Mouse (Mus musculus) brain, embryonic 14.5 days (tissue): ENCODE results near the gene Sorcs2. TPM values are rescaled to one million over a fixed set of nuclear protein-coding genes. Genes with fewer than 3 reads are reported as not detected.
"Not testable (repeated sequence)": the region's sequence is repeated elsewhere in the genome, so short reads cannot be mapped to it uniquely, and the experiment has no call there.

Experiments
- DNase-seq: peaks from one replicate; pipeline ENCODE4 v3.0.0-alpha.2; 2011; ENCODE audit warnings: low read depth
- CTCF ChIP-seq: fragments of 200-500 bp; IDR thresholded peaks from 2 replicates; pipeline ENCODE4 v1.5.1; 2012; ENCODE audit warnings: inconsistent platforms, mild to moderate bottlenecking, moderate library complexity, borderline replicate concordance; ENCODE audit not compliant: insufficient read depth, insufficient read length; ENCODE audit errors: extremely low read depth
- POLR2A ChIP-seq: fragments of 200-500 bp; IDR thresholded peaks from 2 replicates; pipeline ENCODE4 v1.6.1; 2012; ENCODE audit warnings: mild to moderate bottlenecking, inconsistent platforms, borderline replicate concordance; ENCODE audit not compliant: poor library complexity, insufficient read depth, insufficient read length, severe bottlenecking; ENCODE audit errors: extremely low read depth
- polyA plus RNA-seq: library from polyadenylated mRNA; depleted of rRNA; stranded (reverse); fragments of >200 nt; gene quantifications from 2 replicates; pipeline ENCODE4 v1.2.3, GENCODE M21; 2012

The Sorcs2 gene
- polyA plus RNA-seq, 1 experiment = 29.0 TPM

DNA sequence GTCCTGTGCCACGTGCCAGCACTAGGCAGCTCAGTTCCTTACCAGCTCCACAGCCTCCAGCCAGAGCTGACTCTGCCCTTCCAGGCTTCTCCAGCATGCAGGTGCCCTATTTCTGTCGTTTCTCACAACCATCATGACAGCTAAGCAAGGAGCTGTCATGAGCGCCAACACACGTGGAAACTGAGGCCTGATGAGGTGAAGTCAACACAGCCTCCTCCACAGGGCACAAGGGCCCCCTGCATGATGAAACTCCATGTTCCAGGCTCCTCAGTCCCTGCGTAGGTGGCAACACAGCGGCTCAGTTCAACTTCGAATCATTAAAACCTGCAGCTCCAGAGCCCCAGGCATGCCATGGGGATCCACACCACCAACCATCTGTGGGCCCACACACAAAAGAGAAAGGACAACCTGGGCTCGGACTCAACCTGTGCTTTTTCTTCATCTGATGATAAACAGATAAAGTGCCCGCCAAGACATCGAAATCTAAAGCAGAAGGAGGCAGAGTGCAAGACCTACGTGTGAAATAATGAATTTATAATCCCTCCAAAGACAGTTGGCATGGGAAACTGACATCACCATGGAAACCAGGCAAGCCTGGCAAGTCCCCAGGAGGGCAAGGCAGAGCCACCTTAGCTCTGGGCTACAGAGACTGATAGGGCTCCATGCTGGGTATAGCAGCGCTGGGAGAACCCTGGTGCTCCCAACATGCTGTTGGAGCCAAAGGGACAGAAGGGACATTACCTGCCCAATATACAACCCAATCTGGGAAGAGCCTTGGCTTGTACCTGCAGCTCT, 139.4 kb downstream of the Sorcs2 start:
- DNase-seq = peak; percentile 75
- TF ChIP-seq POLR2A (no peak), CTCF (no peak)

DNA sequence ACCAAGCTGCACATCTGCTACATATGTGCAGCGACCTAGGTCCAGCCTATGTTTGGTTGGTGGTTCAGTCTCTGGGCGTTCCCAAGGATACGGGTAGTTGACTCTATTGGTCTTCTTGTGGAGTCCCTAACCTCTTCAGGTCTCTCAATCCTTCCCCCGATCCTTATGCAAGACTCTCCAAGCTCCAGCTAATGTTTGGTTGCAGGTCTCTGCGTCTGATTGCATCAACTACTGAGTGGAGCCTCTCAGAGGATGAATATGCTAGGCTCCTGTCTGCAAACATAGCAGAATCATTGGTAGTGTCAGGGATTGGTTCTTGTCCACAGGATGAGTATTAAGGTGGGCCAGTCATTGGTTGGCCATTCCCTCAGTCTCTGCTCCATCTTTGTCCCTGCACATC, 140.9 kb downstream of the Sorcs2 start:
- no peak for DNase-seq
- TF ChIP-seq CTCF (no peak), POLR2A (no peak)

DNA sequence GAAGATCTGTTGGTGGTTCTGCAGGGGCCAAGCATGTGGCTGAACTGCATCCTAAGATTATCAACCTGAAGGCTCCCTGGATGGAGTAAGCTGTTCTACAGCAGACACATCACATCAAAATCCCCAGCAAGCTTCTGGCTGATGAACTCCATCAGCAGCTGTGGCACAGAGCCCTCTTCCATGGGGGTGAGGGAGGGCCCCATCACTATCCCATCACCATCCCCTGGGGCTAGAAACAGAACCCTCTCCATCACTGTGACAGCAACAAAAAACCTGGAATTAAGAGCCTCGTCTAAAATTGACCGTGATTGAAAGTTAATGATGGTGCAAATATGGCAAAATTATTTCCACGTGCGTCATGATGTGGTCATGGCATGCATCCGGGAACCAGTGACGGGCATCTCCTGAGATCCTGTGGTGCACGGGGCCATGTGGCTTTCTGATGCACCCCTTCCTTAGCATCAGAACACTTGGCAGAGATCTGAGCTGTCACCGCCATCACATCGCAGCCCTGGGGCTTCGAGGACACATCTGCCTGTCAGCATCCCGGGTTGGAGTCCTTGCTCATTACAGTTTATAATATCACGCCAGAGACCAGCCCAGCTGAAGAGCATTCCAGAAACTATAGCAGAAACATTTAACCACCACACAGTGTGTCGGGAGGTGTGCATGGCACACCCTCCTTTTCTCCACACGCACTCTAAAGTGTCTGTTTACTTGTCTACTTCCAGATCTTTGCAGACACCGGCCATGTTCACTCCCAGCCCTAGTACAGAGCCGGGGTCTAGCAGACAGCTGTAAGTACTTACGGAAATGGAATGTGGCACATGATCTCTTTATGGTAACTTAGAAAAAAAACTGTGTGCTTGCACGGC, 143.1 kb downstream of the Sorcs2 start:
- DNase-seq = peak; percentile 31
- no peak for TF ChIP-seq POLR2A
- TF ChIP-seq CTCF = no peak

DNA sequence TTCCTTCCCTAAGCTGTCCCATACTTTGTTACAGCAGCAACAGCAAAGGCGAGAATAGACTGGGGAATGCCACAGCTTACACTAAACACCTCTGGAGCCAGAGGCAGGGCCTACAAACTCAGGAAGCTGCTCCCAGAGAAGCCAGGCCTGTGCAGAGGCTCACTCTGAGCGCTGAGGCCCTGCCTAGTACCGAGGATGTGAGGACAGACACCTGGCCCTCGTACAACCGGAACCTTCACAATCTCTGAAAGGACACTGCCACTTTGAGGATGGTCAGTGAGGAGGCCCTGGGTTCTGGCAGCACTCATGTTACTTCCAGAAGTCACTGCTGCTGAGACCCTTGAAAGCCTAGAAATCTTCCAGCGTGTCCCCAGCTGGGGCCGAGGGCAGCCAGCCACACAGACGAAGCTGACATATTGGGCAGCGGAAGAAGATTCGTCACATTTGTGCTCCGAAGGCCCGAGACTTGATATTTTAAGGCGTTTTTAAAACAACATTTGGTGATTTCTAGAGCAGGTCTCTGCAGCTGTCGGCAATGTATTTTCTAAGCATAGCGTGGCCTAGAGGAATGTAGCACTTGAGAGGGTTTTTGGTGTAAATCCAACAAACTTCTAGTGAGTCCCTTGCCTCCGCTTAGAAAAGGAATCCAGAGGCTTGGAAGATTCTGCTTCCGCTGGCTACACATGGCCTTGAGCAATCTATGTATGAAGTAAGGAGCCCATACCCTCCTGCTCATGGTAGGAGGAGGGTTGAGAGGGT, 145.0 kb downstream of the Sorcs2 start:
- no peak for DNase-seq
- no peak for TF ChIP-seq POLR2A
- TF ChIP-seq CTCF = no peak

DNA sequence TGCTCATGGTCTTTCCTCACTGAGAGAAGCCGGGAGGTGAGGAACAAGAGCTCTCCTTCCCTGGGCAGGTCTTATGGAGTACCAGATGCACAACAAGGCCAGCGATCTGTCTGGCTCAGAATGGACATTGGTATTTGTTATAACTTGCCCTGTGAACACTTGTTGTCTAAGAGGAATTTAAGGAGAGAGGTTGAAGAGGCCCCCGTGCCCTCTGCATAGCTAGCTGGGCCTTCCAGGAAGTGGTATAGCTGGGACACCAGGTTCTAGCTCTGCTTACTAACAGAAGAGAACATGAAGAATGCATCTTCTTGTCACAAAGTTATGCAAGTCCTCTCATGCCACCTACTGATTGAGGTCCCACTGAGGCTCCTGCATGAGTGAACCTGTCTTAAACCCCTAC, 149.9 kb downstream of the Sorcs2 start:
- no peak for TF ChIP-seq POLR2A
- TF ChIP-seq CTCF = no peak
- DNase-seq = no peak

DNA sequence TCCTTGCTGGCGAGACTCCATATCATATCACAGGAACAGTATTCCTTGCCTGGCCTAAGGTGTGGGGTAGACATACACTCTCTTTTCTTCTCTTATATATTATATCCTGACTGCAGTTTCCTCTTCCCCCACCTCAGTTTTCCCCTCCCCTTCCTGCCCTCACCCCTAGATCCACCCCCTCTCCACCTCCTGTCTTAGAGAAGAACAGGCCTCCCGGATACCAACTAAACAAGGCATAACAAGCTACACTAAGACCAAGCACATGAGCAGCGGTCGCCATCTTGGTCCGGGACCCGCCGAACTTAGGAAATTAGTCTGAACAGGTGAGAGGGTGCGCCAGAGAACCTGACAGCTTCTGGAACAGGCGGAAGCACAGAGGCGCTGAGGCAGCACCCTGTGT, 160.4 kb downstream of the Sorcs2 start:
- not testable (repeated sequence) for DNase-seq

DNA sequence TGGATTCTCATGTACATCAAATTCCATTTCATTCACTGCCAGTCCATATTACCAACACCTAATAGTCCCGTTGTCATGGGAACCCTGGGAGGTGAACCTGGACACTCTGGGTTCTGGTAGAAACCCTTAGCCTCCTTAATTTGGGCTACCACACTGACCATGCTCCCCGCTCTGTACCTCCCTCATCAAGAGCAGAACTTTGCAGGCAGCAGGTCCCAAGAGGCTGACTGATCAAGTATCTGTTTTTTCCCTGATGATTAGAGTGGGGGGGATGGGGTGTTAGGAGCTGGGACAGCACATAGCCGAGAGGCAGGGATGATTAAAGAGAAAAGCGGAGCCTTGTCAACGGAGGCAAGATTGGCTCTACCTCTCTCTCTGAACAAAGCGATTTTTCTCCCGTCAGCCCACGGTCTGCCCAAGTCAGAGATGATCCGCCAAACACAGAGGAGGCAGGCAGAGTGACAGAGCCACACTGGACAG, 167.6 kb downstream of the Sorcs2 start:
- DNase-seq = peak; percentile 77

DNA sequence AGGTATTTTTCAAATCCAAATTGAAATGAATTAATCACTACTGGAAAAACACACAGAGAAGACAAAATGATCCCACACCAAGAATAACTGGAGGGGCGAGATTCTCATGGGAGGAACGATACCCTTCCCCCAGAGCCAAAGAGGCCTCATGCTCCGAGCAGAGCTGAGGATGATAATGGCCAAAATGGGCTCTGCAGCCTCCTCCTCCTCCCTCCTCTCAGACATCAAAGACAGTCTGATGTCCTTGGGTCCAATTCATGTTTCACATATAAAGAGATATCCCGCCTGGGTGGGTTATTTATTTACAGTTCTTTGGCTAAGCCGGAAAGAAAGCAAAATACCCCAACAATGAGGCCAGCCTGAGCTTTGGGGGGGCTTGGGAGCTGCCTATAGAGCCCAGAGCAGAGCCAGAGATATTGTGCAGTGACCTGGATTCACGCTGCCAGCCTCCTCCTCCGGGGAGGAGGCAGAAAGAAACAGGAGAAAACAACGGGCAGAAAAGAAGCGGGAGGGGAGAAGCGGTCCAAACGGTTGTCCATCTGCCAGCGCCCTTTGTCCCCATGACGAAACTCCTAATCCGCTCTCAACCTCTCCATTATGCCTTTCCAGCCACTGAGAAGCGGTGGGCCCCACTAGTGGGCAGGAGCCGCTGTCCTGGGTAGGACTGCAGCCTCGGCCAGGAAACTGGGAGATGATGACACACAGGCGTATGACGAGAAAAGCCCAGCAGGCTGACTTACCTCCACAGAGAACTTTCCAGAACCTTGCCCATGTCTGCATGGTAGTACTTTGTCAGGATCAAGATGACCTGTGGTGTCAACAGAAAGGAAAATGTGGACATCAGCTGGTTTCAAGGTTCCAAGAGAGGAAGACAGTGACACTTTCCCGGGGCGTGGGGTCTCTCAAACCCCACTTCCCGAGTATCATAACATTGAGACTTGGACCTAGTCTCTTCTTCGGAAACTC, 169.3 kb downstream of the Sorcs2 start:
- TF ChIP-seq POLR2A (no peak), CTCF (no peak)
- DNase-seq = peak; percentile 85

More for the DNA sequence above, 167.6 kb downstream of the Sorcs2 start:
- TF ChIP-seq POLR2A (no peak), CTCF (no peak)

DNA sequence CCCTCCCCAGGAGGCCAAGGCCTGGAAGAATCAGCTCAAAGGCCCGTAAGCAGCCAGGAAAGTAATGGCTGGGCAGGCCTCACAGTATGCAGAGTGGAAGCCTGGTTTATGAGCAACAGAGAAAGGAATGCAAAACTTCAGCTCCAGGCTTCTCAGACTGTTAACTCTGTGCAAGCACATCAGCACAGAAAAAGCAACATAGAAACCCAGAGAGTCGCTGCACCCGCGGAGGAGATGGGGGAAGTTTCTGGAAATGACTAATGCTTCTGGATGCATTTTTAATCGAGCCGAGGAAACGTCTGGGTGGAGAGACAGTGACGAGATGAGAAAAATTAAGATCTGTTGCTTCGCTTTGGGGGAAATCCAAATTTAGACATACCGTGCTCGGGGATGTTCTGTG, 171.6 kb downstream of the Sorcs2 start:
- DNase-seq = peak; percentile 30
- no peak for TF ChIP-seq CTCF
- no peak for TF ChIP-seq POLR2A

DNA sequence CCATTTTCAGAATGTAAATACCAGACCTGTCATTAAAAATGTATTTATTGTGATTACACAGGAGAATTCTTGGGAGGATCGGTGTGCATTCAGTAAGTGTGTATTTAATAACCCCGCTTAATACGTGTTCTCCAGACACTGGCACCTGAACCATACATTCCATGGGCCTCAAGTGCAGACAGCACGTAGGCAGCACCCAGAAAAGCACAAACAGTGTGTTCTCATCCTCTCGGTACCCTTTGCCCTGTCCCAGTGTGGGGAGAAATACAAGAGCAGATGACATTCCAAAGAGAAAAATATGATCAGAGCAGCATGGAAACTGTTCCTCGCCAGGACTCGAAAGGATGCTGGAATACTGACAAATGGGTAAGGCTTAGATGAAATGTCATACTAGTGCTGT, 172.1 kb downstream of the Sorcs2 start:
- TF ChIP-seq CTCF = no peak
- DNase-seq = peak; percentile 12
